Mouse (Mus musculus): ENCODE results near the gene Omt2b.
"Not testable (repeated sequence)": the region's sequence is repeated elsewhere in the genome, so short reads cannot be mapped to it uniquely, and the experiment has no call there.

The Omt2b gene

DNA sequence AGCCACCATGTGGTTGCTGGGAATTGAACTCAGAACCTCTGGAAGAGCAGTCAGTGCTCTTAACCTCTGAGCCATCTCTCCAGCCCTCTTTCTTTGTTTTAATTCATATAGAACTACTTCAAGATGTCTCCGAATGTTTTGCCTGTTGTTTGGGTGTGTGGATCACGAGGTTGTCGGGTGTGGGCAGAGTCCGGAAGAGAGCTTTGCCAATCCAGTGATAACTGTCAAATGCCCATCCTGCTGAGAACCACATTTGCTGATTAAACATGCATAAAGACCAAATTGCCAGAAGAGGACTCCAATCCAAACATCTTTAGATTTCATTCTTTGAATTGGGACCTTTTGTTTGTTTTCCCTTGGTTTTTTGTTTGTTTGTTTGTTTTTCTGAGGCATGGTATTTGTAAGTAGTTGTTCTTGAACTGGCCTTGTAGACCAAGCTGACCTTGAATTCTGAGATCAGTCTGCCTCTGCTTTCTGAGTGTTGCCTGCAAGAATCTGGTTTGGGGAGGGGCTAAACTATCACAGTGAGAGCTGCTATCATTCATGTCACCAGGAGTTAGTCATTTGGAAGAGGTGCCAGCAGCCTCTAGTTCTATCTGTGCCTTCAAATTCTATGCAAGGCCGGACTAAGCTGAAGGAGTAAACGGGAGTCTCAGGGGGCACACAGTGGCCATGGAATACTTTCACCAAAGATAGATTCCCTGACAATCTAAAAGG, 24.3 kb downstream of the Omt2b start:
- no peak for DNase-seq (ENCODE audit: low read depth, low spot score)

DNA sequence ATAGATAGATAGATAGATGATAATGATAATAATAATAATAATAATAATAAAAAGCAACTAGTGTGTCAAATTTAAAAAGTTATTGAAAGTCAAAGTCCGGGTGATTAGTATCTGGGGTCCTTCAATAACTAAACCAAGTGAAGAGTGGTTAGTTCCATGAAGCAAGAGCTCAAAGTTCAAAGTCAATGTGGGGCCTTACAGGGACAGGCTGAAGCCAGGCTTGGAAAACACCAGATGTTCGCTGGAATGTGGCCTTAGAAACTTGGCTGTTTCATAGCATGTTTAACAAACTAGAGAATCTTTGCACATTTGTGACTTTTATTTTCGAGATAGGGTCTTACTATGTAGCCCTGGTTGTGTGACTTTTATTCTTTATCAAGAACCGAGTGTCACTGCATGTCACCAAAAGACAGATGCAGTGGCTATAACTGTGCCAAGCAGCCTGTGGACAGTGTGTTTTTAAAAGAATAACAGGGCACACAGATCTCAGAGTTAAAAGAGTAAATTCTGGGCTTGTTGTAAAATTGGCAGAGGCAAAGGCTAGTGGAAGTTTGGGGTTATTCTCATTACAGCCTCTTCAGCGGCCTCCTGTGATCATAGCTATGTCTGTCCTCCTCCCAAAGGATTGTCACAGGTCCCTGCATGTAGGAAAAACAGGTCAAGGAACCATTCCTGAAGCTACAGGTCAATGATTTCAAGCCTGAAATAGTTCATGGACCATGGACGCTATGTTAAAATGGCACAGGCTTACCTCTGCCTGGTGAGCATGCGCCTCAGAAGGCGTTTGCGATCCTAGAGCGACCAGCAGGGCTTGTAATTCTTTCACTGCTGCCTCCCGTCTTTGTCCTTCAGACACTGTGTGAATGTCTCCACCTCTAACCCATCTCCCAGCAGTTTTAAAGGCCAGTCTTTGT, 27.5 kb downstream of the Omt2b start:
- DNase-seq (ENCODE audit: low read depth, low spot score), result no peak

DNA sequence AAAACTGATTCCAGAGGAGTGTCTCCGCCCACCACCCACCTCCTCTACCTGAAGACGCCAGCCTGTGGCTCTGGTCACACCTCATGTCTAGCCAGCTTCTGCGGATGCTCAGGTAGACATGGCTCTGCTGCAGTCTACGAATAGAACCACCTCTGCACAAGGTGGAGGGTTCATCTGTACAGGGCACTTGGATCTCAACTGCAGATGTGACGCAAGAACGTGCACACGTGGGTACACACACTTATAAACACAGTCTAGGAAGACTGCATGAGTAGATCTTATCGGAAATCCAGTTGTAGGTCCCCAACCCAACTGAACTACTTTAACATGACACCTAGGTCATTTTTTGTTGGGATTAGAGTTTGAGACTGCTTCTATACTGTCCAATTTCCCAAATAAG, 28.2 kb downstream of the Omt2b start, which contains the start of gene Gsta2:
Gene Gsta2, minus strand, starts transcription at position 178 of the 400 bp plus-strand sequence.
- DNase-seq (ENCODE audit: low read depth, low spot score), result no peak

DNA sequence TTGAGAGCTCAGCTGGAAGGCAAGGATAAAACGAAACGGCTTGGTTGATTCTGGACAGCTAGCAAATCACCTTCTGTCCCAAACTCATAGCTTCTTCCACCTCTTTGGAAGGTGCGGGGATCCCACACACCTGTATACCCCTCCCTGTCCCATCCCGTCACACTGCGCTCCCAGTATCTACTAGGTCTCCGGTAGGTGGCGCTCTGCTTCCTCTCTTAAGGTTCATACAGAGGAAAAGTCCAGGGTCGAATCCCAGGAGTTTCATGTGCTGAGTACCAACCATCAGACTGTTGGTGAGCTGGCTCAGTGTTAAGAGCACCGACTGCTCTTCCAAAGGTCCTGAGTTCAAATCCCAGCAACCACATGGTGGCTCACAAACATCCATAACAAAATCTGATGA, 30.7 kb downstream of the Omt2b start:
- peak; percentile 43 for DNase-seq (ENCODE audit: low read depth, low spot score)

DNA sequence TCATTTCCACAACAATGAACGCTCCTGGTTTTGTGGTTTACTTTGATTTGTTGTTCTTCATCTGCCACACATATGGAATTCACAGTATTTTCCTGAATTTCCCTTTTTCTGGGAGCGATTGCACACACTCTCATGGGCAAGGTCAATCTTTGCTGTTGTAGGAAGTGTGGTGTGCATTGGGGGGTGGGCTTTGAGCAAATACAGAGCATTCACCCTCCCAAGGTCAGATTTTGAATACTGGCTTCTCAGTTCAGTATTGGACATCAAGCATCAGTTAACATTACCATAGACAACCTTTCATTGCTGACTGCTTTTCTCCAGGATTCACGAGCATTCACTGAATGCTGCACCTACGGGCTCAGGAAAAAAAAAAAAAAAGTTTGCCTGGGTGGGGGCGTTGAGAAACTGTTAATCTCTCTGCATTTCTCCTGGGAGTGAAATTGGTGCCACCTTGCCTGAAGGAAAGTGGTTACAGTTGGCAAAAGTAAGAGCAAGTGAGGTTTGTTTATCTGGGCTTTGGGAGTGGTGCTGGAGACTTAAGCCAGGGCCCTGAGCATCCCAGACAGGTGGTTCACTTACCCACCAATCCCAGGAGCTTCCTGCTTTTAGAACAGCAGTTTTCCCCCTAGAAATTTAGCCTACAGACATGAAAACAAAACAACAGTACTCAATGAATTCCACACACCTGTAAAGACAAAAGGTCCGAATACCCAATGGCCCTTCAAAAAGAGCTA, 32.5 kb downstream of the Omt2b start:
- no peak for DNase-seq (ENCODE audit: low read depth, low spot score)

DNA sequence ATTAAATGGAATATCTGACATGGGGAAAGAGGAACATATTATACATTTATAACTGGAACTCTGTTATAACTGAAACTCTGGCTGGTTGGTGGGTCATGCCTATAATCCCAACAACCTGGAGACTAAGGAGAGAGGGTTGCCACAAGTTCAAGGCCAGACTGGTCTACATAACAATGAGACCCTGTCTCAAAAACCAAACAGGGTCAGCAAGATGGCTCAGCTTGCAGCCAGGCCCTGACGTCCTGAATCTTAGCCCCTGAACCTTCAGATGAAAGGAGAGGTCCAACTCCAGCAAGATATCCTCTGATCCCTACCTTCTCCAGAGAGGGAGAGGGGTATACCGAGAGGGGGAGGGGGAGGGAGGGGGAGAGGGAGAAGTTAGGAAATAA, 33.1 kb downstream of the Omt2b start:
- DNase-seq (ENCODE audit: low read depth, low spot score), result no peak

DNA sequence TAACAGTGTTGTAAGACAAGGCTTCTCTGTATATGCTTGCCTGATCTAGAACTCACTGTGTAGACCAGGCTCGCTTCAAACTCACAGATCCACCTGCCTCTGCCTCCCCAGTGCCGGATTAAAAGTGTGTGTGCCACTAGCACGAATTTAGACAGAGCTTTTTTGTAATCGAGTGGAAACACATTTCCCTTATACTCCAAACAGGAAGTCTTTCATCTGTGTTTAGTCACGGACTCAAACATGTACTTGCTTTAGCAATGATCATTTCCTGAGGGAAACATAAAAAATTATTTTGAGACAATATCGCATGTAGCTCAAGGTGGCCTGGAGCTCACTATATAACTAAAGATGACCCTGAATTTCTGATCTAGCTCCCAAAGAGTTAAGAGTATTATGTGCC, 36.0 kb downstream of the Omt2b start:
- DNase-seq (ENCODE audit: low read depth, low spot score), result no peak

DNA sequence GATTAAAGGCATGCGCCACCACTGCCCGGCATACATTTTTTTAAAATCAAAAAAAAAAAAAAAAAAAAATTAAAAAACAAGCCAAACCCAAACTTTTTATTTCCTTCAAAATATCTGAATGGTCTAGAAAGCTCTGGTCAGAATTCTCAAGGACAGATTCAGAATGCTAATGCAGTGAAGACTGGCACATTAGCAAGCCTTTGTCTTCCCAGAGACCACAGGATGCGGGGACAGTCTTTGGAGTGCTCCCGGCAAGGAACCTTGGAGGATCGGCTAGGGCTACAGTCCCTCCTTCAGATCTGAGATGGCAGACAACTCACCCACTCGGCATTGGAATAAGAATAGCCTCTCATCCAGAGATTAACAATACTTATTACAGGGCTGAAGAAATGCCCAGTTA, 37.3 kb downstream of the Omt2b start:
- DNase-seq (ENCODE audit: low read depth, low spot score), result no peak

DNA sequence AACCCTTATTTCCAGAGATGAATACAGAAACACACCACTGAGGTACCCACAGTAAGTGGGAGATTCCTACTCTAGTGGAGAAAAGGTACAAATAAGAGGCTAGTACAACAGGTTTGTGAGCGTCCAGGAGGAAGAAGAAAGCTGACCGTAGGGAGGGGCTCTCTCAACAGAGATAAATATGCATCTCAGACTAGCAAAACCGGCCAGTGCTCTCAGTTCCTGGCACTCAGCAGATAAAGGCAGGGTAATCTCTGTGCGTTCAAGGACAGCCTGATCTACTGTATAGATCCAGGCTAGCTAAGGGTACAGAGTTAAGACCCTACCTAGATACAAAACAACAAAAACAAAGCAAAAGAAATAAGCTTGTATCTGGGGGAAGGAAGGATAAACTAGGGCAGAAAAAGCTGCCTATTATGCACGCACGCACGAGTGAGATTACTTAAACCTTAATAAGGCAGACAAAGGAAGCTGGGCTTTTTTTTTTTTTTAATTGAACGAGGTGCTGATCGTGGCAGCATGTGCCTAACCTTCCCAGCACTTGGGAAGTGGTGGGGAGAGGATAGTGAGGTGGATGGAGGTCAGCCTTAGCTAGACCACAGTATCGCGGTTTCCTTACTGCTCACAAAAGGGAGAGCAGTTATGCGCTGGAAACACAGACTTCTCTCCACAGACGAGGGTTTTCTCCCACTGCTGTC, 38.6 kb downstream of the Omt2b start:
- no peak for DNase-seq (ENCODE audit: low read depth, low spot score)

DNA sequence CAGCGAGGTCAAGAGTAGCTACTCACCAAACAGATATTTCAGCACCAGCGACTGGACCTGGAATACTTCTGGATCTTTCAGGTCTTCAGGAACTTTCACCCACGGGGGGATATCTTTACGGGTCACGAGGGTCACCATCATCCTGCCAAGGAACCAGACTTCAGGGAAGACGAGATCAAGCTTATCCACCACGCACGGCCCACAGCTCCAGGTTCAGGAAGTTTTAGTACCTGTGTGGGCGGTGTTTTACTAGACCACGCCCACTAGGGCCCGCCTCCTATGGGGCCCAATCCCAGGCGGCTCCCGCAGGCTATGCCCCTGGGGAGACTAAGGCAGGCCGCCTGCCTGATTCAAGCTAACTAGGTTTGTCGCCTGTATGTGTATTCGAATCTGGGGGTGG, 40.6 kb downstream of the Omt2b start, which contains the start of gene Dppa5a:
Gene Dppa5a, minus strand, starts transcription at position 219 of the 400 bp plus-strand sequence.
- DNase-seq (ENCODE audit: low read depth, low spot score), result not testable (repeated sequence)

DNA sequence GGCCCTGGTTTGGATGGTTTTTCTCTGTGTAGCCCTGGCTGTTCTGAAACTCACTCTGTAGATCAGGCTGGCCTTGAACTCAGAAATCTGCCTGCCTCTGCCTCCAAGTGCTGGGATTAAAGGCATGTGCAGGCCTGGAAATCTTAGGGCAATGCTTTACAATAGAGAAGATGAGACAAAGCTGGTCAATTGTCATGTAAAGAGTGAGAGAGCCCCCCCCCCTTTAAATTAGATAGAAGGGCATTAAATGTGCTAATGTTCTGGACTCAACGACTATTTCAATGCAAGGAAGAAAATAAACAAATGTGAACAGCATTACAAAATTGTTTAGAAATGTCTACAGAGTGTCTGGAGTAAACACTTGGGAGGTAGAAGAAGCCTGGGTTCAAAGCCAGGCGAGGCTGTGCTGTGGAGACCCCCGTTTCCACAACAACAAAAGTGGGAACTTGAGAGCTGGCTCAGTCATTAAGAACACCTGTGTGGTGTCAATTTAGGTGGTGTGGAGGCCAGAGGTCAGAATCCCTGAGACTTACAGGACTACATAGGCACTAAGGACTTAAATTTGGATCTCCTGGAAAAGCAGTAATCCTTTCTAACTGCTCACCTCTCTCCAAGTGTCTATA, 41.4 kb downstream of the Omt2b start:
- DNase-seq (ENCODE audit: low read depth, low spot score), result no peak

DNA sequence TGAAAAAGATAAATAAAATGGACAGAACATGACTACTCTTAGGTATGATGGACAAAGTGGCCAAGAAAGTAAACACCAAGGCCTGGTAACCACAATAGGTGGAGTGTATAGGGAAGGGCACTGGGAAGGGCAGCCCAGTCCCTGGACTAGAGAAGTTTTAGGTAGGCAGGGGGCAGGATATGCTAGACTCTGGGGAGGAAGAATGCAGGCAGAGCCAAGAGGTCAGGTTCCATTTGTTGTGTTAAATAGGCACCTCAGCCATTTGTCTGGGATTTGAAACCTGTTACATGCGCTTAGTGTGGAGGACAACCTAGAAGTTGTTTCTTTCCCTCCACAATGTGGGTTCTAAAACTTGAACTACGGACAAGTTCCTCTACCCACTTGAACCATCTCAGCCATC, 42.0 kb downstream of the Omt2b start:
- no peak for DNase-seq (ENCODE audit: low read depth, low spot score)

DNA sequence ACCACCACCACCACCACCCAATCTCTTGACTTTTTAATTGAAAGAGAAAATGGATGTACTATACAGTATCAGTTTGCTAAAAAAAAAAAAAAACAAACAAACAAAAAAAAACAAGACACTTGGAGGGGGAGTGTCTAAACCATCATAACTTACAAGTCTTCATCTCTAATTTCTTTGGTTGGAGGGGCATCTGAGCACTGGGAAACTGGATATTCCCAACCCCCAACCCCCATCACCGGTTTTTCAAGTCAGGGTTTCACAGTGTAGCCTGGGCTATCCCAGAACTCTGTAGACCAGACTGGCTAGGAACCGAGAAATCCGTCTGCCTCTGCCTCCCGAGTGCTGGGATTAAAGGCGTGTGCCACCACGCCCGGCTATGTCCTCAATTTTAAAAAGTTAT, 42.4 kb downstream of the Omt2b start:
- DNase-seq (ENCODE audit: low read depth, low spot score), result no peak

DNA sequence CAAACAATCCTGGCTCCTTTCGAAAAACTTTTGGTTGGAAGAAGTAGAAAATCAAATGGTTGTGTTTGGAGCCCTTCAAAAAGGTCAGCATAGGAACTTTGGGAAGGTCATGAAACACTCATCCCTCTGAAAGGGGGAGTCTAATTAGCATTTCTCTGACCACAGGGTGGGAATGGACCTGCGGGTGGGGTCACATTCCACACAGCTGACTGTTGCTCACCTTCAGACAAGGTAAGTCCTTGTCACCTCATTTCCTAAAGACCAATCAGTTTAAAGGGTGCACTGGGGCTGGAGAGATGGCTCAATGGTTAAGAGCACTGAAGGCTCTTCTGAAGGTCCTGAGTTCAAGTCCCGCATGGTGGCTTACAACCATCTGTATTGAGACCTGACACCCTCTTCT, 44.1 kb downstream of the Omt2b start:
- DNase-seq (ENCODE audit: low read depth, low spot score), result no peak

DNA sequence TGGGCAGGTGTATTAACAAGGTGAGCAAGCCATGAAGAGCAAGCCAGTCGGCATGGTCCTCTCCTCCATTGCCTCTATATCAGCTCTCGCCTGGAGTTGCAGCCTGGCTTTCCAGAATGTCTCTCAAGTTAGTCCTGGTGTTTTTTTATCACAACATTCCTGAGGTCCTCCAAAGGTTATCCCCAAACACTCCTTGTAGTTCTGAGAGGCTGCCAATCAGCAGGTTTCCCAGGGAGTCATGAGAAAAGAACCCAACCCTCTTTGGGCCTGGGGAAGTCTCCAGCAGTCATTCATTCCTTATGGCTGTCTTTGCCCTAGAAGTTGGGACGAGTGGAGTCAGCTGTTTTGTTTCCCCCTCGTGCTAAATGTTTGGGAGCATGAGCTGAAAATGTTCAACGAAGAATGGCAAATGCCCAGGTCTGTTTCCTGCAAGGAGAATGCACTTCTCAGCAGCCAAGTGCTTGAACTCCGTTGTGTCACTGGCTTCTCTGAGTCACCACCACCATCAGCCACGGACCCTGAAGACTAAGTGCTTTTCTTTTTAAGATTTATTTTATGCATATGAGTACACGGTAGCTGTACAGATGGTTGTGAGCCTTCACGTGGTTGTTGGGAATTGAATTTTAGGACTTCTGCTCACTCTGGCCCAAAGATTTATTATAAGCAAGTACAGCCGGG, 45.6 kb downstream of the Omt2b start:
- DNase-seq (ENCODE audit: low read depth, low spot score), result no peak

DNA sequence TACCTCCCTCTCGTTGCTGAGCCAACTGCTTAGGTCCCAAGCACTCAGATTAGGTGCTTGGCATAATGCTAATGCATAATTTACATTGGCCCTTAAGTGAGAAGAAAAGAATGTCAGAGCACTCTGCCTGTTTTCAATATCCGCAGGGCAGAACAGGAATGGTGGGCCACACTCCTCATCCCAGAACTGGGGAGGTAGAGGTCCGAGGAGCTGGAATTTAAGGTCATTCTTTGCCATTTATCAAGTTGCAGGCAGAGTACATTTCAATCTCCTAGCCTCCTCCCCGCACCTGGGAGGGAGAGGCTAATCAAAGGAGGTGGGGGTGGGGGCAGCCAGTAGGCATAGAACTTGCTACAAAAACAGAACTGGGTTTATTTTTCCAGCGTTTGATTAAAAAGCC, 47.0 kb downstream of the Omt2b start:
- no peak for DNase-seq (ENCODE audit: low read depth, low spot score)

DNA sequence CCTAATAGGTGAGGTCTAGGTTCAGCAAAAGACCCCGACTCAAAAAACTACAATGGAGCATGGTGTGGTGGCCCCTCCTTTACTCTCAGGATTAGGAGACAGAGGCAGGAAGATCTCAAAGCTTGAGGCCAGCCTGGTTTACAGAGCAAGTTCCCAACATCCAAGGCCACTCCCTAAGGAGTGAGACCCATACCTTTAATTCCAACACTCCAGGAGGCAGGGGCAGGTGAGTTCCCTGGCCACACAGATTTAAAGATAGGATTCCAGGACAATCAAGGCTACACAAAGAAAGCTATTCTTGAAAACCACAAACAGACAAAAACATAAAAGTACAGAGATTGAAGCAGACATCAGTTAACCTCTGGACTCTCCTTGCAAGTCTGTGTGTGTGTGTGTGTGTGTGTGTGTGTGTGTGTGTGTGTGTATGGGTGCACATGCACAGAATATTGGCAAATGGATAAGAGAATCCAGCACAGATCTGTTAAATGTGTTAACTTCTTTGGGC, 47.5 kb downstream of the Omt2b start:
- no peak for DNase-seq (ENCODE audit: low read depth, low spot score)

DNA sequence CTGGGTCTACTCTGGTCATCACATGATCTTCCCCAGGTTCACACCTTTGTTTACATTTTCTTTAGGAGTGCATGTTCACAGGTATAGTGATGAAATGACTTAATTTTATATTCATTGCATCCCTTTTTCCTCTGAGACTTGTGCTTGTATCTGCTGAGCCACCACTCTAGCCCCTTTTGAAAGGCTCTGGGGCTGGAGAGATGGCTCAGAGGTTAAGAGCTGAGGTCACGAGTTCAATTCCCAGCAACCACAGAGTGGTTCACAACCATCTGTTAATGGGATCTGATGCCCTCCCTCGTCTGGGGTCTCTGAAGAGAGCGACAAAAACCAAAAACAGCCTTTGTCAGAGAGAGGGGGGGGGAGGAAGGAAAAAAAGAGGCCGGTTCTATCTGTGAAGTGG, 48.1 kb downstream of the Omt2b start:
- DNase-seq (ENCODE audit: low read depth, low spot score), result no peak

DNA sequence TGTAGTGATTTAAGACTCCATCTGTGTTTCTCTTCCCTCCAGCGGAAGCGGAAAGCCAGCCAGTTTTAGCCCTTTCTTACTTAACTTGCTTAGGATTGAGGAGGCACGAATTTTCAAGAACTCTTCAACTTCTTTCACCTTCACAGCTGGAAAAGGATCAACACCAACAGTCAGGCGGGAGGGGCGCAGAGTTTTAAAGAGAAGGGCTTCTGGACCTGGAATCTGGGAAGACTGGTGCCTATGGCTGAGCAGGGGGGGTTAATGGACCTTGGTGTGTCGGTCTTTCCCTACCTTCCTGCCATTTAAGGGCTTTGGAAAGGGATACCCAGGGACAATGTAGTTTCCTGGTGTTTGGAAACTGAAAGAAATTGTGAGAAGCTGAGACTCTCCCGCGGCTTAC, 50.2 kb downstream of the Omt2b start:
- DNase-seq (ENCODE audit: low read depth, low spot score), result no peak

DNA sequence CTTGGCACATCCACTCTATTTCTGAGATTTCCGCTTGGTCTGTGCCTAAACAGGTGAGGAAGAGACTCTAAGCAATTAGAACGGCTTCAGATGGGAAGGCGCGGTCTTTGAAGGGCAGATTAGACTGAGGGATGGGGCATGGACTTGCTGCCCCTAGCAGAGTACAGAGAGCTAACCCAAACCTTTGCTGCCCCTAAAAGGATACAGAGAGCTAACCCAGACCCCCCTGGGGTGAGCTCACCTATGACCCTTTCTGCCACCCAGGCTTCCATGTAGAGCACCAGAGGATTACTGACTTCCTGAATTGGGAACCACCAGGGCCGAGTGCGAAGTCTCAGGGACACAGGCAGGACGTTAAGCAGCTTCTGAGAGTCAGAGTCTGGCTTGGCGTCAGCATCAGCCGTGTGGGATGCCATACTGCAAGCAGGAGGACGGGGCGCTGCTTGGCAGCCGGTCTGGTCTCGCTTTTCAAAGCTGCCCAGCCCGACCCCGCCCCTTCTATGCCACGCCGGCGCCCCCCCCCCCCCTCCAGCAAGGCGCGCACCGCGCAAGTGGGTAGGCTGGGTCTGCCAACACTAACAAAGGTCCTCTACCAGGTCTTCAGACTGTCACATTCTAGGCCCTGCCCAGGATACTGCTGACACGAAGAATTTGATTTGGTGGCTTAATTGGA, 50.9 kb downstream of the Omt2b start, which contains the start of gene Ooep:
Gene Ooep, minus strand, starts transcription at position 613 of the 673 bp plus-strand sequence.
- DNase-seq (ENCODE audit: low read depth, low spot score), result peak; percentile 37

Measured in retina, postnatal 7 days (tissue).